Mouse (Mus musculus) erythroblast, embryonic 14.5 days (primary cell): ENCODE results near the gene Grhl3. TPM values are rescaled to one million over a fixed set of nuclear protein-coding genes. Genes with fewer than 3 reads are reported as not detected.

Experiments used
- H3K27me3 ChIP-seq: 2 replicates; pipeline ENCODE4 v1.6.1; 2012; ENCODE audit warnings: inconsistent platforms; ENCODE audit not compliant: control insufficient read depth
- H3K36me3 ChIP-seq: 2 replicates; pipeline ENCODE4 v1.6.1; 2012; ENCODE audit warnings: mild to moderate bottlenecking, inconsistent platforms; ENCODE audit not compliant: control insufficient read depth
- H3K4me1 ChIP-seq: 2 replicates; pipeline ENCODE4 v1.6.1; 2012; ENCODE audit warnings: inconsistent platforms; ENCODE audit not compliant: control insufficient read depth
- H3K4me3 ChIP-seq: replicated peaks from 2 replicates; pipeline ENCODE3; 2012; ENCODE audit warnings: moderate library complexity, mild to moderate bottlenecking, inconsistent platforms
- H3K9me3 ChIP-seq: 2 replicates; pipeline ENCODE4 v1.6.1; 2012; ENCODE audit warnings: low read length, inconsistent platforms, mixed read lengths; ENCODE audit not compliant: control insufficient read depth
- GATA1 ChIP-seq: IDR thresholded peaks from 2 replicates; pipeline ENCODE4 v1.6.1; 2012; ENCODE audit warnings: low read length, inconsistent platforms, mixed read lengths
- TAL1 ChIP-seq: IDR thresholded peaks from 3 replicates; pipeline ENCODE4 v1.6.1; 2012; ENCODE audit warnings: low read length, inconsistent platforms, mixed read lengths
- polyA plus RNA-seq: library from polyadenylated mRNA; stranded (reverse); fragments of >175 nt; gene quantifications from 2 replicates; pipeline ENCODE4 v1.2.3, GENCODE M21; 2012

Grhl3 gene
- polyA plus RNA-seq, 1 experiment, result not detected

DNA sequence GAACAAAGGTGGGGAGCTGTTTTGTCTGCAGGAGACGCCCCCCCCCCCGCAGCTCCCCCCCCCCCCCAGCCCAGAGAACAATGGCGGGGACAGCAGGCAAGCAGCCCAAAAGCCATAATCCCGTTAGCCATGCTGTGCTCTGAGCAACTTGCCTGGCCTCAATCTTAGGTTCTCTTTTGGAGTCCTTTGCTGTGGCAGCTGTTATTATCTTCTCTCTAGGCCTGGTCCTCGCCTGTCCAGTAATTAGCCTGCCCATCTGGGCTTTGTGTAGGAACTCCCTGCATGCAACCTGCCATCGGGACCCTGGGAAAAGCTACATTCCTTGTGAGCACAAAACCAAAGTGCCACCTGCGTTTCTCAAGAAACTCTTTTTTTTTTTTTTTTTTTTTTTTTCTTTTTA, 49.5 kb downstream of the Grhl3 start:
- TF ChIP-seq GATA1 (no peak), TAL1 (no peak)
- H3K9me3 ChIP-seq, result no peaks in the 10 kb centered on the region

DNA sequence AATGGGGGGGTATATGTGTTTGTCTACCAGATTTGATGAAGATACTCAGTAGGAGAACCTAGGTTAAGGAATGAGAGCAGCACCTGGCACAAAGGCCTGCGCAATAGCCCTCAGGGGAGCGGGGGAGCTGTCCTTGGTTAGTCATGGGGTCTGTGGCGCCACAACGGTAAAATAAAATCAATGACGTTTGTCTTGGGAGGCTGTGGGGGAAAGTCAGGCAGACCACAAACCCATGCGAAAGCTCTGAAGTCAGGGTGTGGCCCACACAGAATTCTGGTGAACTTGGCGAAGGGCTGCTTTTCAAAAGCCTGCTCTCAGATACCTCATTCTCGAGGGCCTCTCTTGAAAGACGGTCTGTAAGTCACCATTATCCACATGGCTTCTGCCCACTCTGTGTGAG, 53.0 kb downstream of the Grhl3 start:
- no peaks in the 10 kb centered on the region; the same call in 1 of the 2 replicates for H3K27me3 ChIP-seq
- no peaks in the 10 kb centered on the region for H3K9me3 ChIP-seq
- TF ChIP-seq GATA1 (no peak), TAL1 (no peak)
- H3K4me3 ChIP-seq, result no peak overlapping the region
- H3K36me3 ChIP-seq, result no peaks in the 10 kb centered on the region
- H3K4me1 ChIP-seq, result no peaks in the 10 kb centered on the region

More for the DNA sequence above, 49.5 kb downstream of the Grhl3 start:
- H3K27me3 ChIP-seq, result no peaks in the 10 kb centered on the region; the same call in 1 of the 2 replicates
- H3K4me1 ChIP-seq, result no peaks in the 10 kb centered on the region
- H3K4me3 ChIP-seq, result no peak overlapping the region
- no peaks in the 10 kb centered on the region for H3K36me3 ChIP-seq

DNA sequence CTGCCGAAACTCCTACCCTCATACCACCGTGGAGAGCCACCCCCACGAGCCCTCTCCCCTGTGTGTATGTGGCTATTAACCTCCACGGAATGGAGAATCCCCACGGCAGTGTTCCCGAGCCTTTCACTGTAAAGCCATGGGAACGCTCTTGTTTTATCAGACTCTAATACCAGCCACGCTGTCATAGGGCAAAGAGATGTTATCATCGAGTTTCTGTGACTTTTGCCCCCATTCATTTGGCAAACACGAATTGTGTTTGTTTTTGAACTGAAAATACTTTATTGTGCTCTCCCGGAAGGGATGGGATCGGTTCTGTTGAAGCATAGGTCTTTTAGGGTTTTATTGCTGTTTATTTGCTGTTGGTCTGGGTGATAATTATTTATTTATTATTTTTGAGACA, 55.3 kb downstream of the Grhl3 start:
- no peaks in the 10 kb centered on the region for H3K4me1 ChIP-seq
- no peaks in the 10 kb centered on the region for H3K36me3 ChIP-seq
- no peaks in the 10 kb centered on the region for H3K9me3 ChIP-seq
- TF ChIP-seq TAL1 (no peak), GATA1 (no peak)
- H3K4me3 ChIP-seq, result no peak overlapping the region
- no peaks in the 10 kb centered on the region for H3K27me3 ChIP-seq

DNA sequence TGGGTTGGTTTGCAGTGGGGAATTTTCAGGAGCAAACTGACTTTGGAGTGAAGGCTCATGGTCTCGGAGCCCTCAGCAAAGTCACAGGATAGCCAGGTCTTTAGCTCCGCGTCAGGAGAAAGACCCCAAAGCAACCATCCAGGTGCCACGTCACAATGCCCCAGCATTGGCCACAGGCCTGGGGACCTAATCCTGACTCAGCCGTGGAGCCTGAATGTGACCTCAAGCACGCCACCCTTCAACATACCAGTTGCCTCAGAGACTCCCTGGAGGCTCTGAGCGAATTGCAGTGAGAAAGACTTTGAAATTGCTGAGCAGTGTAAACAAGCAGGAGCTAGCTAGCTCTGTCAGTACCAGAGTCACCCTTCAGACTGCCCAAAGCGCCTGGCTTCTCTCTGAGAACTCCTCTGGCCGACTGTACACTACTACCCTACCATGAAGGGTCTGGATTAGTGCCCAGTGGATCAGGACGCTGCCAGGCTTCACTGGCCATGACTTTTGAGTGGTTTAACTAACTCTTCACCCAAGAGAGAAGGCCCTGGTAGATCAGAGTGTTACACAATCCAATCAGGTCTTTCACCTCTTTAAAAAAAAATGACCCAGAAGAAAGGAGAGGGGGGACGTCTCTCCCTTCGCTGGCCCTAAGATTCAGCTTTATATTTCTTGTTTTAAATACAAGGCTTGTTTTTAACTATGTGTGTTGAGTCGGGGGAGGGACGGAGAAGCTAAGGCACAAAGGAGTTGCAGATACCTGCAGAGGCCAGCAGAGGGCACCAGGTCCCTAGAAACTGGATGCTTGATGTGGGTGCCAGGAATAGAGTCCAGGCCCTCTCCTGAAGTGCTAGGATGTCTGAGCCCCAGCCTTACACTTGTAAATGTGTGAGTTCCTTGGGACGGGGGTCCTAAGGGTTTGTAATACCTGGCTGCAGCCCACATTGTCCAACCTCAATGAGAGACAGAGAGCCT, 56.8 kb downstream of the Grhl3 start:
- Histone ChIP-seq H3K4me3 (no peak overlapping the region), H3K27me3 (no peaks in the 10 kb centered on the region), H3K36me3 (no peaks in the 10 kb centered on the region), H3K4me1 (no peaks in the 10 kb centered on the region), H3K9me3 (no peaks in the 10 kb centered on the region)
- TF ChIP-seq GATA1, result no peak
- TF ChIP-seq TAL1, result no peak

DNA sequence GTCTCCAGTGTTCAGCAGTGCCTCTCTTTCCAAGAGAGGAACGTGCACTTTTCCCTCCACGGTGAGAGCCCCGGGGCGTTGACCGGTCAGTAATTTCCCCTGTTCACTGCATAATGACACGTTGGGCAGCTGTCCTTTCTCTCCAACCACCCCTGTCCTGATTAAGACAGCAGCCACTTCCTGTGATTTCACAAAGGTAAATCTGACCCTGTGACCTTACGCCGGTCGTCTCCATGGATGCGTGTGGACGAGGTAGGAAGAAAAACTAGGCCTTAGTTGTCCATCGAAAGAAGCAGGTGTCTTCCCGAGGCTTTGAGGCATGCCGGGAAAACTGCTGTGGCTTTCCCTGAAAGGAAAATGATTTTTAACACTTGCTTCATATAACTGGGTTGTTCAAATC, 58.5 kb downstream of the Grhl3 start:
- Histone ChIP-seq H3K4me3 (no peak overlapping the region), H3K4me1 (no peaks in the 10 kb centered on the region), H3K27me3 (no peaks in the 10 kb centered on the region; the same call in 1 of the 2 replicates), H3K9me3 (no peaks in the 10 kb centered on the region), H3K36me3 (no peaks in the 10 kb centered on the region)
- TF ChIP-seq GATA1 (no peak), TAL1 (no peak)

DNA sequence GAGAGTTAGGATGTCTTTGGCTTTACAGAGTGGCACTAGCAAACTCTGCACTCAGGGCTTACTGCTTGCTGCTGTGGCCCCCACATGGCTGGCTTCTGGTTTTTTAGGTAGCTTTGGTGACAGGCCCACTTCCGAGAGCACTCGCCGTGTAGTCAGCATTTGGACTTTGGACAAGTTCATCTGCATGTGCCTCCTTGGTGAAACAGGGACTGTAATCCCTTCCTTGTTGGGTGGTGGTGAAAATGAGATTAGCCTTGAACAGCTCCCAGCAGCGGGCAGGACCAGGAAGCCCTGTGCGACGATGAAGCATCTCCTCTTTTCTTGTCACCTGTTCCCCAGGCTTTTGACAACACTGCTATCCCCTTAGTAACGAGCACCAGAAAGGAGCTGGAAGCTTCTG, 59.6 kb downstream of the Grhl3 start:
- H3K4me1 ChIP-seq, result no peaks in the 10 kb centered on the region
- TF ChIP-seq TAL1 (no peak), GATA1 (no peak)
- no peaks in the 10 kb centered on the region; the same call in 1 of the 2 replicates for H3K27me3 ChIP-seq
- no peak overlapping the region for H3K4me3 ChIP-seq
- H3K9me3 ChIP-seq, result no peaks in the 10 kb centered on the region
- no peaks in the 10 kb centered on the region for H3K36me3 ChIP-seq

DNA sequence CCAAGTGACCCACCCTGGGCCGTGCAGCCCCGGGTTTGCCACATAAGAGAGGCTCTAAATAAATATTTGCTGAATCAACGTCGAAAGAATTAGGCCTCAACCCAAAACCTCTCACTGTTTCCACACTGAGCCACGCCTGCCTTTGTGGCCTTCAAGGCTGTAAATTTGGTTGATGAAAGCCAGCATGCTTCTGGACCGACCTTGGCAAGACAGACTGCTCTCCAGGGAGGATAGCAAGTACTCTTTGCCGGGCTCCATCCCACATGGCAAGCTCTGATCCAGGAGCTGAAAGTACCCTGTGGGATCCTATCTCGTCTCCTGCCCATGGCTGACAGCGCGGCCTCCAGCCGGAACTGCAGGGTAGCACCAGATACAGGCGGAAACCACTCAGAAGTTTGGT, 63.9 kb downstream of the Grhl3 start:
- Histone ChIP-seq H3K27me3 (no peaks in the 10 kb centered on the region; the same call in 1 of the 2 replicates), H3K9me3 (no peaks in the 10 kb centered on the region), H3K4me3 (no peak overlapping the region), H3K4me1 (peaks cover 17% of the 10 kb centered on the region), H3K36me3 (no peaks in the 10 kb centered on the region)
- TF ChIP-seq TAL1, result no peak
- TF ChIP-seq GATA1, result no peak

DNA sequence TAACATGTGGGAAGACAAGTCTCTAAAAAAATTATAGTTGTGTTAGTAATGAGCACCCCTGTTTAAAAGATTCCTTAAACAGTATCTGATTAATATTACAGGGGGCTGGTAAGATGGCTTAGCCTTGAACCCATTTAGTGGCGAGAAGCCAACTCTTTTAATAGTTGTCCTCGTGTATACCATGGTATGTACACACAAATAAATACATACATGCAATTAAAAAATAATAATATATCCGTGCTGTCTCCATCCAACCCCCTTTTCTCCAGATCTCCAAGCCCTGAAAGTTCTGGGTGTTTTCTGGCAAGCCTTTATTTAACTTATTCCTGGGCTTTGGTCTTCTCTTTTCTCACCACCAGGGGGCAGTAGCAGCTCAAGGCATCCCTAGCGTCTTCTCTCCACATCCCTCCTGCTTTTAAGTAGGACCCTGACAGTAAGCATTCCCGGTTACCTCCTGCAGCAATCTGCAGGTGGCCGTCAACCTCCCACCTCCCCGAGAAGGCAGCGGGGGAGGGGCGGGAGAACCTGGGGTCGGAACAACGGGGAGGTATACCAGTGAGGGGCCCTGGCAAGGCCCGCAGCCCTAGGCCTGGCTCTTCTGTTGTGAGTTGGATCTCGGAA, 64.9 kb downstream of the Grhl3 start:
- H3K9me3 ChIP-seq, result no peaks in the 10 kb centered on the region
- no peak overlapping the region for H3K4me3 ChIP-seq
- H3K4me1 ChIP-seq, result peaks cover 17% of the 10 kb centered on the region
- H3K27me3 ChIP-seq, result no peaks in the 10 kb centered on the region; the same call in 1 of the 2 replicates
- H3K36me3 ChIP-seq, result no peaks in the 10 kb centered on the region
- TF ChIP-seq TAL1 (no peak), GATA1 (no peak)

DNA sequence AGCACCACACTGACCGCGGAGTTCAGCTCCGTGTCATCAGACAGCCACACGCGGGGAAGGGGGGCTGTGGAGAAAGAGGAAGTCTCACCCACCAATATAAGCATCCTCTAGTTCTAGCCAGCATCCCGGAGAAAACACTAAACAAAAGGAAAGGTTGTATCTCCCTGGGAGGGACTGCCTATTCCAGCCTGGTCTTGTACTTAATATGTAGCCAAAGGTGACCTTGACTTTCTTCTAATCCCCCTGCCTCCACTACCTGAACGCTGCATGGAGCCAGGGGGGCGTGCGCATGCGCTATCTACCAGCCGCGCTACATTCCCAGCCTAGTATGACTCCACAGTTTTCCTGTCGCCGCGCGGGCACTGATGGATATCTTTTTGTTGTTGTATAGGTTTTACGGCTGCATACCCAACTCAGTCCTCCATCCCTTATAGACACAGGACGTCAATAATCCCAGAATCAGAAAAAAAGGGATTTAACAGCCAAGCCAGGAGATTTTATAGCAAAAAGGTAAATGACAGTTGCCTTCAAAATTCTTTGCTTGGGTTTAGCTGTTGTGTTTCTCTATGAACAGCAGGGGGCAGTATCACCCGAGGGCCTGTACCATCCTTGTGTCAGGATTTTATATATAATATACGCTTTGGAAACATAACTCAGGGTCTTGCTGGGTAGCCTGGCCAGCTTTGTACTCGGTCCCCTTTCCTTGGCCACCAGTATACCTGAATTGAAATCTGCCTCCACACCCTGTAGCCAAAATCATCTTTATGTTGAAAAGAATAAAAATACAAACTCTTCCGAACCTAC, 65.7 kb downstream of the Grhl3 start:
- Histone ChIP-seq H3K4me3 (peak overlapping the region; percentile 61), H3K36me3 (no peaks in the 10 kb centered on the region), H3K27me3 (no peaks in the 10 kb centered on the region; the same call in 1 of the 2 replicates), H3K4me1 (peaks cover 17% of the 10 kb centered on the region), H3K9me3 (no peaks in the 10 kb centered on the region)
- TF ChIP-seq GATA1, result no peak; the same call in 1 of the 2 replicates
- TF ChIP-seq TAL1, result no peak
